In the genomic region with DNA sequence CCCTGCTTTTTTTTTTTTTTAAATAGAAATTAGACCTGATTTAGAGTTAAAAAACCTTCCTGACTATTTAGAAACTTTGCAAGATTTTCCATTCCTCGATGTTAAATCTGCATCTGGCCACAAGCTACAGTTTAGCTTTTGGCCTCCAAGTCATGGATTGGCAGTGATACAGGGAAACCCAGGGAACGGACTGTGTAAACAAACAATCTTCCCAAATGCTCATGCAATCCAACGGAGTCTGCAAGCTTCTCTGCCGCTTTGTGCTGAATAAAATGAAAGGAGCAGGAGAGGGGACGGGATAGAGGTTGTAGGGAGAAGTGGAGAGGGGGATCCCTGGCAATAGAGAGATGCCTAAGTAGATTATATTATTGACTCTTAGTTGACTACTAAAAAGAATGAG, we compare ENCODE assay signal across 10 mouse cellular contexts. TPM values are rescaled to one million over a fixed set of nuclear protein-coding genes. Genes with fewer than 3 reads are reported as not detected.
DNase-seq lines count a peak whose midpoint lies in the region; ATAC-seq and TF ChIP-seq lines count a peak whose summit lies in the region.
"Had no signal": no experiment of that assay in that cellular context is flagged by ENCODE, and none has a peak within 500 bp of the region (broad histone marks: within the 10 kb centered on the region; RNA-seq: fewer than 3 reads in every experiment).

No protein-coding gene starts in this region.

- no peak for TF ChIP-seq CTCF in forebrain, postnatal 0 days (IDR thresholded peaks at IDR 0.05; ENCODE audit: low read depth)
- no peak for TF ChIP-seq CTCF in thymus, adult 2 months (IDR thresholded peaks at IDR 0.05; ENCODE audit: borderline replicate concordance, control insufficient read depth, extremely low read depth, insufficient read depth, low read length, poor library complexity)

- H3K27ac ChIP-seq in forebrain, postnatal 0 days (ENCODE audit: low read depth, low read length): no peak overlapping the region
- no peak overlapping the region for H3K27ac ChIP-seq in forebrain, embryonic 13.5 days
- no peak overlapping the region for H3K27ac ChIP-seq in thymus, adult 2 months (ENCODE audit: control insufficient read depth, insufficient read depth, low read length)
- no peak overlapping the region for H3K27ac ChIP-seq in forebrain, embryonic 15.5 days (replicated peaks)
- H3K27ac ChIP-seq: embryonic facial prominence, embryonic 15.5 days had no signal

- no peaks in the 10 kb centered on the region for H3K9me3 ChIP-seq in forebrain, postnatal 0 days (ENCODE audit: low read length)
- no peaks in the 10 kb centered on the region for H3K9me3 ChIP-seq in forebrain, embryonic 13.5 days (replicated peaks)
- H3K9me3 ChIP-seq in forebrain, embryonic 15.5 days: no peaks in the 10 kb centered on the region
- H3K9me3 ChIP-seq: embryonic facial prominence, embryonic 15.5 days; megakaryocyte, embryonic 14.5 days had no signal

- 41% methylated on average over 5 of the region's 5 CpGs for WGBS in forebrain, postnatal 0 days
- WGBS in forebrain, embryonic 13.5 days: 77% methylated on average over 5 of the region's 5 CpGs
- 87% methylated on average over 5 of the region's 5 CpGs for WGBS in thymus, adult 2 months
- WGBS in forebrain, embryonic 15.5 days: 61% methylated on average over 5 of the region's 5 CpGs

- no peaks in the 10 kb centered on the region for H3K27me3 ChIP-seq in forebrain, postnatal 0 days (ENCODE audit: insufficient read depth, low read length)
- peaks cover 11% of the 10 kb centered on the region for H3K27me3 ChIP-seq in forebrain, embryonic 13.5 days
- H3K27me3 ChIP-seq in thymus, adult 2 months (ENCODE audit: control insufficient read depth, insufficient read depth, low read length): no peaks in the 10 kb centered on the region
- H3K27me3 ChIP-seq in forebrain, embryonic 15.5 days: no peaks in the 10 kb centered on the region
- H3K27me3 ChIP-seq: embryonic facial prominence, embryonic 15.5 days; megakaryocyte, embryonic 14.5 days had no signal

- no peak overlapping the region for H3K9ac ChIP-seq in forebrain, postnatal 0 days
- no peak overlapping the region for H3K9ac ChIP-seq in forebrain, embryonic 13.5 days
- no peak overlapping the region for H3K9ac ChIP-seq in forebrain, embryonic 15.5 days (replicated peaks)
- H3K9ac ChIP-seq: embryonic facial prominence, embryonic 15.5 days had no signal

- peak; percentile 47 for DNase-seq in forebrain, postnatal 0 days
- peak; percentile 43 for DNase-seq in urinary bladder, postnatal 25 days (ENCODE audit: low spot score)
- no peak for DNase-seq in urinary bladder, postnatal 10 days (ENCODE audit: low spot score)
- DNase-seq in kidney, postnatal 36 days: peak; percentile 14 to 36
- no peak for DNase-seq in thymus, adult 2 months
- DNase-seq in thymus, postnatal 25 days: no peak

- peak; percentile 16; the same call in 1 of the 2 replicates for ATAC-seq in forebrain, postnatal 0 days
- no peak for ATAC-seq in forebrain, embryonic 13.5 days
- ATAC-seq in forebrain, embryonic 15.5 days (replicated peaks): no peak

- H3K4me1 ChIP-seq in forebrain, postnatal 0 days (ENCODE audit: insufficient read depth): peaks cover 10% of the 10 kb centered on the region; the same call in 1 of the 2 replicates
- peaks cover 10% of the 10 kb centered on the region for H3K4me1 ChIP-seq in forebrain, embryonic 13.5 days
- H3K4me1 ChIP-seq in thymus, adult 2 months (replicated peaks; ENCODE audit: control insufficient read depth, insufficient read depth, low read length): no peaks in the 10 kb centered on the region
- peaks cover 8% of the 10 kb centered on the region for H3K4me1 ChIP-seq in forebrain, embryonic 15.5 days
- H3K4me1 ChIP-seq: embryonic facial prominence, embryonic 15.5 days; megakaryocyte, embryonic 14.5 days had no signal

- H3K36me3 ChIP-seq in forebrain, postnatal 0 days (ENCODE audit: insufficient read depth): no peaks in the 10 kb centered on the region
- no peaks in the 10 kb centered on the region for H3K36me3 ChIP-seq in forebrain, embryonic 13.5 days (ENCODE audit: poor library complexity, severe bottlenecking)
- no peaks in the 10 kb centered on the region for H3K36me3 ChIP-seq in thymus, adult 2 months (ENCODE audit: control insufficient read depth, insufficient read depth, low read length)
- no peaks in the 10 kb centered on the region for H3K36me3 ChIP-seq in forebrain, embryonic 15.5 days
- H3K36me3 ChIP-seq: embryonic facial prominence, embryonic 15.5 days had no signal

- no peak for TF ChIP-seq POLR2A in thymus, adult 2 months (IDR thresholded peaks at IDR 0.05; ENCODE audit: control insufficient read depth, extremely low read depth, insufficient read depth, low read length, poor library complexity)

- H3K4me3 ChIP-seq in forebrain, postnatal 0 days (ENCODE audit: low read depth, low read length): no peak overlapping the region
- H3K4me3 ChIP-seq in forebrain, embryonic 13.5 days: no peak overlapping the region
- no peak overlapping the region for H3K4me3 ChIP-seq in thymus, adult 2 months (ENCODE audit: control insufficient read depth, insufficient read depth, low read length)
- no peak overlapping the region for H3K4me3 ChIP-seq in forebrain, embryonic 15.5 days
- H3K4me3 ChIP-seq: embryonic facial prominence, embryonic 15.5 days; megakaryocyte, embryonic 14.5 days had no signal

- no peak overlapping the region for H3K4me2 ChIP-seq in forebrain, postnatal 0 days (ENCODE audit: low read depth)
- no peak overlapping the region for H3K4me2 ChIP-seq in forebrain, embryonic 13.5 days
- no peak overlapping the region for H3K4me2 ChIP-seq in forebrain, embryonic 15.5 days (replicated peaks)
- H3K4me2 ChIP-seq: embryonic facial prominence, embryonic 15.5 days had no signal

RNA-seq across cellular contexts. Expression of a gene that starts 47.8 kb away (rescaled TPM):
- total RNA-seq in forebrain, postnatal 0 days (2014; rRNA removed): 2.8 and 4.2 TPM in 2 replicates
- polyA plus RNA-seq in forebrain, postnatal 0 days (2015; fragmentation: Nextera tagmentation; extraction: Ambion mirVana): 2.1 and 2.7 TPM in 2 replicates
- 1.0 and 1.4 TPM in 2 replicates for polyA plus RNA-seq in forebrain, embryonic 13.5 days (2015; fragmentation: Nextera tagmentation; extraction: Ambion mirVana)
- 0.20 and 0.32 TPM in 2 replicates for polyA plus RNA-seq in thymus, adult 2 months (2012; rRNA removed)
- 0.95 and 1.2 TPM in 2 replicates for polyA plus RNA-seq in forebrain, embryonic 15.5 days (2015; fragmentation: Nextera tagmentation; extraction: Ambion mirVana)

Comparison
In these comparisons a context has a peak if more than half of its experiments do, and no peak if none do; other contexts are left out.
1. DNase-seq: peak in forebrain, postnatal 0 days (single experiment), urinary bladder, postnatal 25 days (single experiment) and kidney, postnatal 36 days (2 of 2); none in urinary bladder, postnatal 10 days (single experiment), thymus, adult 2 months (single experiment) and thymus, postnatal 25 days (single experiment).